Mouse (Mus musculus) heart, postnatal 0 days (tissue): ENCODE results near the gene Pxdc1.

Experiments
- CTCF ChIP-seq: IDR thresholded peaks from 2 replicates; pipeline ENCODE4 v1.5.1; 2016; ENCODE audit warnings: antibody characterized with exemption, control low read depth, low read depth
- EP300 ChIP-seq: IDR thresholded peaks from 2 replicates; pipeline ENCODE4 v1.6.1; 2016; ENCODE audit warnings: antibody characterized with exemption, low read depth

GRCm38 (mm10) chr13:34669919-34670865, 16.9 kb upstream of the Pxdc1 start:
- TF ChIP-seq CTCF (no peak), EP300 (no peak)
